Mouse (Mus musculus): Measurements from ENCODE around the gene Abcc12.

Gene Abcc12

GRCm38 (mm10) chr8:86580458-86580857 is at the start of gene Abcc12:
Gene Abcc12 (minus strand): TSS chr8:86580686.
- in situ Hi-C loops (cut with MboI, MseI), result loop anchor here (10.0 to 25.0 kb wide), 2 partner anchors 876 to 968 kb away; partner anchors contain the start of gene Neto2

- in situ Hi-C loops (cut with MboI, MseI), result no loop called here
Observed at GRCm38 (mm10) chr8:86630212-86630611, 49.7 kb upstream of the Abcc12 start.

- in situ Hi-C loops (cut with MboI, MseI), result loop anchor here (10.0 kb wide), 1 partner anchor 120 kb away; the partner anchor contains the start of genes Gm10638 and Siah1a
Observed at GRCm38 (mm10) chr8:86624915-86625314, 44.4 kb upstream of the Abcc12 start.

GRCm38 (mm10) chr8:86623911-86624731 is 43.6 kb upstream of the Abcc12 start, which contains the start of gene Lonp2:
Gene Lonp2 (plus strand): TSS chr8:86624043.
- in situ Hi-C loops (cut with MboI, MseI), result loop anchor here (10.0 kb wide), 1 partner anchor 121 kb away; the partner anchor contains the start of genes Gm10638 and Siah1a

- in situ Hi-C loops (cut with MboI, MseI), result loop anchor here (10.0 kb wide), 1 partner anchor 121 kb away; the partner anchor contains the start of genes Gm10638 and Siah1a
Observed at GRCm38 (mm10) chr8:86623551-86623910, 43.0 kb upstream of the Abcc12 start.

GRCm38 (mm10) chr8:86617759-86618387 is 37.4 kb upstream of the Abcc12 start:
- in situ Hi-C loops (cut with MboI, MseI), result no loop called here

GRCm38 (mm10) chr8:86615095-86615769 is 34.7 kb upstream of the Abcc12 start:
- in situ Hi-C loops (cut with MboI, MseI), result no loop called here

- in situ Hi-C loops (cut with MboI, MseI), result no loop called here
Observed at GRCm38 (mm10) chr8:86613798-86614197, 33.3 kb upstream of the Abcc12 start.

- in situ Hi-C loops (cut with MboI, MseI), result no loop called here
Observed at GRCm38 (mm10) chr8:86604676-86605075, 24.2 kb upstream of the Abcc12 start.

GRCm38 (mm10) chr8:86603174-86603573 is 22.7 kb upstream of the Abcc12 start:
- in situ Hi-C loops (cut with MboI, MseI), result no loop called here

- in situ Hi-C loops (cut with MboI, MseI), result no loop called here
Observed at GRCm38 (mm10) chr8:86600311-86600710, 19.8 kb upstream of the Abcc12 start.

- in situ Hi-C loops (cut with MboI, MseI), result loop anchor here (25.0 kb wide), 1 partner anchor 987 kb away; no protein-coding TSS in a partner anchor
Observed at GRCm38 (mm10) chr8:86599299-86599698, 18.8 kb upstream of the Abcc12 start.

GRCm38 (mm10) chr8:86597681-86598080 is 17.2 kb upstream of the Abcc12 start:
- in situ Hi-C loops (cut with MboI, MseI), result loop anchor here (25.0 kb wide), 1 partner anchor 985 kb away; no protein-coding TSS in a partner anchor

- in situ Hi-C loops (cut with MboI, MseI), result loop anchor here (25.0 kb wide), 1 partner anchor 983 kb away; no protein-coding TSS in a partner anchor
Observed at GRCm38 (mm10) chr8:86595671-86596070, 15.2 kb upstream of the Abcc12 start.

- in situ Hi-C loops (cut with MboI, MseI), result loop anchor here (25.0 kb wide), 1 partner anchor 982 kb away; no protein-coding TSS in a partner anchor
Observed at GRCm38 (mm10) chr8:86594159-86594796, 13.8 kb upstream of the Abcc12 start.

GRCm38 (mm10) chr8:86593099-86593498 is 12.6 kb upstream of the Abcc12 start:
- in situ Hi-C loops (cut with MboI, MseI), result loop anchor here (25.0 kb wide), 1 partner anchor 981 kb away; no protein-coding TSS in a partner anchor

GRCm38 (mm10) chr8:86588338-86588737 is 7.9 kb upstream of the Abcc12 start:
- in situ Hi-C loops (cut with MboI, MseI), result loop anchor here (5.0 to 25.0 kb wide), 3 partner anchors 319 to 976 kb away; partner anchors contain the start of gene Neto2

GRCm38 (mm10) chr8:86586642-86587041 is 6.2 kb upstream of the Abcc12 start:
- in situ Hi-C loops (cut with MboI, MseI), result loop anchor here (5.0 to 25.0 kb wide), 3 partner anchors 321 to 974 kb away; partner anchors contain the start of gene Neto2

- in situ Hi-C loops (cut with MboI, MseI), result loop anchor here (5.0 to 25.0 kb wide), 3 partner anchors 321 to 974 kb away; partner anchors contain the start of gene Neto2
Observed at GRCm38 (mm10) chr8:86586058-86586457, 5.6 kb upstream of the Abcc12 start.

- in situ Hi-C loops (cut with MboI, MseI), result loop anchor here (5.0 to 25.0 kb wide), 3 partner anchors 322 to 973 kb away; partner anchors contain the start of gene Neto2
Observed at GRCm38 (mm10) chr8:86585532-86585931, 5.0 kb upstream of the Abcc12 start.

GRCm38 (mm10) chr8:86585118-86585517 is 4.6 kb upstream of the Abcc12 start:
- in situ Hi-C loops (cut with MboI, MseI), result loop anchor here (5.0 to 25.0 kb wide), 3 partner anchors 322 to 973 kb away; partner anchors contain the start of gene Neto2
